Mouse (Mus musculus) thymus, adult 18-20 months (tissue): Measurements from ENCODE around the gene Pi4k2a.
A peak's percentile ranks its signal among the peaks of the same experiment; 100 is the strongest.

Source experiments
- DNase-seq, 2 experiments: peaks; one replicate each; pipeline ENCODE4 v3.0.0; 2022; ENCODE audit warnings: mixed read lengths in 2 of 2

Pi4k2a gene

GRCm38 (mm10) chr19:42089748-42090595 is at the start of gene Pi4k2a:
Gene Pi4k2a, plus strand, starts transcription at chr19:42090470.
- peak; percentile 100 for DNase-seq

GRCm38 (mm10) chr19:42043988-42044387 is 46.3 kb upstream of the Pi4k2a start:
- DNase-seq: no peak

GRCm38 (mm10) chr19:42045269-42046102 is 44.8 kb upstream of the Pi4k2a start, which contains the start of gene Hoga1:
Gene Hoga1, plus strand, starts transcription at chr19:42045610.
- DNase-seq: peak; percentile 21 to 33

- DNase-seq: no peak
Observed at GRCm38 (mm10) chr19:42050251-42050650, 40.0 kb upstream of the Pi4k2a start.

GRCm38 (mm10) chr19:42051351-42051750 is 38.9 kb upstream of the Pi4k2a start:
- no peak for DNase-seq

- no peak for DNase-seq
Observed at GRCm38 (mm10) chr19:42051948-42052347, 38.3 kb upstream of the Pi4k2a start, which contains the start of gene 4933411K16Rik. Gene 4933411K16Rik, plus strand, starts transcription at chr19:42052248.

GRCm38 (mm10) chr19:42054255-42054654 is 36.0 kb upstream of the Pi4k2a start:
- no peak for DNase-seq

- no peak for DNase-seq
Observed at GRCm38 (mm10) chr19:42055881-42056280, 34.4 kb upstream of the Pi4k2a start.

GRCm38 (mm10) chr19:42056719-42057409 is 33.4 kb upstream of the Pi4k2a start:
- no peak for DNase-seq

- DNase-seq: no peak
Observed at GRCm38 (mm10) chr19:42058426-42058825, 31.8 kb upstream of the Pi4k2a start.

- DNase-seq: no peak
Observed at GRCm38 (mm10) chr19:42061443-42061842, 28.8 kb upstream of the Pi4k2a start.

- no peak for DNase-seq
Observed at GRCm38 (mm10) chr19:42068441-42069240, 21.6 kb upstream of the Pi4k2a start.

- no peak for DNase-seq
Observed at GRCm38 (mm10) chr19:42069241-42069525, 21.1 kb upstream of the Pi4k2a start.

GRCm38 (mm10) chr19:42071221-42071620 is 19.0 kb upstream of the Pi4k2a start:
- no peak for DNase-seq

GRCm38 (mm10) chr19:42071886-42072608 is 18.2 kb upstream of the Pi4k2a start:
- no peak for DNase-seq

GRCm38 (mm10) chr19:42072802-42073201 is 17.5 kb upstream of the Pi4k2a start:
- no peak for DNase-seq

GRCm38 (mm10) chr19:42075051-42075450 is 15.2 kb upstream of the Pi4k2a start:
- no peak for DNase-seq

- no peak for DNase-seq
Observed at GRCm38 (mm10) chr19:42075992-42076391, 14.3 kb upstream of the Pi4k2a start.

GRCm38 (mm10) chr19:42078566-42078965 is 11.7 kb upstream of the Pi4k2a start:
- DNase-seq: no peak

GRCm38 (mm10) chr19:42079006-42079405 is 11.3 kb upstream of the Pi4k2a start:
- no peak for DNase-seq

- no peak for DNase-seq
Observed at GRCm38 (mm10) chr19:42079950-42080349, 10.3 kb upstream of the Pi4k2a start.

GRCm38 (mm10) chr19:42080469-42080868 is 9.8 kb upstream of the Pi4k2a start:
- DNase-seq: no peak
